Mouse (Mus musculus) ES-CJ7 (cell line): ENCODE results near the gene Il11ra2.
"Not testable (repeated sequence)": the region's sequence is repeated elsewhere in the genome, so short reads cannot be mapped to it uniquely, and the experiment has no call there.

Experiments
- DNase-seq: peaks from one replicate; pipeline ENCODE4 v3.0.0; 2011; ENCODE audit warnings: low read depth, low spot score

Gene Il11ra2

GRCm38 (mm10) chr4:42661793-42662192 lies at the start of gene Il11ra2:
TSS of gene Il11ra2 (minus strand) at chr4:42661893.
- not testable (repeated sequence) for DNase-seq

GRCm38 (mm10) chr4:42682183-42682524 lies 20.5 kb upstream of the Il11ra2 start:
- not testable (repeated sequence) for DNase-seq

DNA sequence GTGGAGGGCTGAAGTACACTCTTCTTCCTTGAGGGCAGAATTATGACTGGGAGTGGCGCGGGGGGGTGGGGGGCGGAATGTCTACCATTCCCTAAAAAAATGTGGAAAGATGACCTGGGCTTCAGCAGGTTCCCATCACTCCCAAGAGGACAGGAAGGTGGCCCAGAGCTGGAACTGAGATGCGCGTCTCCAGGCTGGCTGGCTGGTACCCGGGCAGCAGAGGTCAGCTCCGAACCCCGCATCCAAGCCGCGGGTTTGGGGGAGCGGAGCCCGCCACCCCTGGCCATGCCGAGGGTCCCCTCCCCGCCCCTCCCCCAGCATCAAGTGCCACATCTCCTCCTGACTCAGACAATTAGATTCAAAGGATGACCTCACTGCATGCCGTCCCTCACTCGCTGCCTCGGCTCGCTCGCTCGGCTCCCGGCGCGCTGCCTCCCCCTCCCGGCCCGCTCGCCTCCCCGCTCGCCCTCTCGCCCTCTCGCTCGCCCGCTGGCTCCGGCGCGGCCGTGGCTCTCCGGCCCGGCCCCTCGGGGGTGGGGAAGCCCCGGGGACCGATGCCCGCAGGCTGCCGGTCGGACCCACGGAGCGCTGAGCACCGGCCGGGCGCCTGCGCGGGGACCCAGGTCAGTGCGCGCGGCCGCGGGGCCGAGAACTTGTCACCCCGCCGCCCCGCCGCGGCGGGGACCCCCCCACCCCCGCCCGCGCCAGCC lies 19.9 kb upstream of the Il11ra2 start:
- DNase-seq: not testable (repeated sequence)

DNA sequence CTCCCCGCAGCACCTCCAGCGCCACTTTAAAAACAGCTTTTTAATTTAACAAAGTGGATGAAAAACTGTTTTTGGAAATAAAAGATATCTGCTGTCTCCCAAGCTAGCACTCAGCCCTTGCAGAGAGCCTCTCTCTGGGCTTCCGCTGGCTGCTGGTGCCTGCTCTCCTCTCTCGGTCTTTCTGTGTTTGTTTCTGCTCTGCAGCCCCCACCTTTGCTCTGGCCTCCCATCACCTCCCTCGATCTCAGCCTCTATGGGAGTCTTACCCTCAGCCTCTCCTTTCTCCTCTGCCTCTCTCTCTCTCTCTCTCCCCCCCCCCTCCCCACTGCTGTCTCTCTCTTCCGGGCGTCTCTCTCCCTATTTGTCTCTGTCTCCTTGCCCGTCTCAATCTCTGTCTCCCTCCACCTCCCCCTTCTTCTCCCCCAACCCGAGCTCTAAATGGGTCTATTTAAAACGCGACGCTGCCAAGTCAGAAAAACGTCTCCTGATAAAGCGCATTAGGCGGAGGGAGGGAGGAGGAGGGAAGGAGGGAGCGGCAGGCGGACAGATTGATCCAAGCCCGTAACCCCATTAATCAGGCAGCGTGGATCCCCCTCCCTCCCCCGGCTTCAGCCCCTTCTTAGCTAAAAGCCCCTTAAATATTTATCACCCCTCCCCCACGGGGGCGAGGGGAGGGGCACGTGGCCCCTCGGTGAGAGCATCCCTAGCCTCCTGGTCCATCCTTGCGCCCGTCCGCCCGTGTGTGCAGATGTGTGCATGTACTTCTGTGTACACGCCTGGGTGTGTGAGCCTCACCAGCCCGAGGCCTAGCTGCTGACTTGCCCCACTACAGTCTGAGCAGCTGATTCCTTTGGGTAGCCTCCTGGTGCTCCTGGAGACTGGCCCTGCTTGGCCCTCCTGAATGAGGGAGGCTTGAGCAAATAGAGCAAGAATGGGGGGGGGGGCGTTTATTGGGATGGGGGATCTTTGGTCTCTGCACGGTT lies 19.0 kb upstream of the Il11ra2 start:
- not testable (repeated sequence) for DNase-seq

- DNase-seq: not testable (repeated sequence)
Observed at GRCm38 (mm10) chr4:42679365-42679764, 17.7 kb upstream of the Il11ra2 start.

- not testable (repeated sequence) for DNase-seq
Observed at GRCm38 (mm10) chr4:42675415-42675814, 13.7 kb upstream of the Il11ra2 start.

DNA sequence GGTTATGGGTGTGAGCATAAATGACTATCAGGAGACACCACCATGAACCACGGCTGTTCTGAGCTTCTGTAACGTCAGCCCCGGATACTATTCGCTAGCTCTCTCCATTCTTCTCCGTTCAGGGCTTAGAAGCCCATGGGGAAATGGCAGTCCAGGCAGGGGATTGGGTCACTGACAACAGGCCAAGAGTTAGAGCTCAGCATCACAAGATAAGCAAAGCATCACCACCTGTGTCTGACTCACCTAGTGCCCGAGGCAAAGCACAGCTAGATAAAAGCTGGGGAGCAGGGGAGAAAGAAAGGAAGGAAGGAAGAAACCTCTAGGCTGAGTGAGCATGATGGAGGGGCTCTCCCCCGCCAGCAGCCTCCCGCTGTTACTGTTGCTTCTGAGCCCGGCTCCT lies 6.7 kb downstream of the Il11ra2 start, which contains the start of gene Ccl27b:
Gene Ccl27b, plus strand, starts transcription at position 301 of the 400 bp plus-strand sequence.
- DNase-seq: not testable (repeated sequence)

DNA sequence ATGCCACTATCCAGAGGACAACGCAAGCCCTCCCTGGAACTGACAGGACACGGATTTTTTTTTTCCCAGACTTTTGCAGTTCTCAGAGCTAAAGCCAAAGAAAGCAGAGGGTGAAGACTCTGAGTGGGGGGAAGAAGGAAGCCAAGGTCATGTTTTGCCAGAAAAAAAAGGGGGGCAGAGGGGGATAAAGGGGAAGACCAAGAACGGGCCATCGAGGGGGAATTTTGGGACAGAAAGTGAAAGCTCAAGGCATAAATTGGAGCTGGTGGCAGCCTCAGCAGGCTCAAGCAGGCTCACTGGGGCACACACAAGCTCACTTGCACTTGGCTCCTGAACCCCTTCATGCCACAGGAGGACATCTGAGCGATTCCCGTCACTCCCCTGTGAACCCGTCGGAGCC lies 32.3 kb downstream of the Il11ra2 start, which contains the start of gene Gm2564:
Gene Gm2564, plus strand, starts transcription at position 301 of the 400 bp plus-strand sequence.
- not testable (repeated sequence) for DNase-seq

DNA sequence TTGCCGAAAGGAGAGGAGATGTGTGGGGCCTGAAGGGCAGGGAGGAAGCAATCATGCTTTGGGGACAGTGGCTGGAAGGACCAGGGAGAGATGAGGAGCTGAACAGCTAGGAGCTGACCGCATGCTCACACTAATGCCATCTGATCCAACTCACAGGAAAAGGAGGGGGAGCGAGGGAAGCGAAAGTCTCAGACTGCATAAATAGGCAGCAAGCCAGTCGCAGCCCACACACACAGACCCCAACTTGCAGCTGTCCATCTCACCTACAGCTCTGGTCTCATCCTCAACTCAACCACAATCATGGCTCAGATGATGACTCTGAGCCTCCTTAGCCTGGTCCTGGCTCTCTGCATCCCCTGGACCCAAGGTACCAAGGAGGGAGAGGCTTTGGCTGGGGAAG lies 49.8 kb downstream of the Il11ra2 start, which contains the start of gene Gm10591:
Gene Gm10591, plus strand, starts transcription at position 301 of the 400 bp plus-strand sequence.
- DNase-seq: not testable (repeated sequence)
